Mouse (Mus musculus) cerebellum, adult 11-12 months (tissue): ENCODE measurements around the gene Gm10406.
"Not testable (repeated sequence)": the region's sequence is repeated elsewhere in the genome, so short reads cannot be mapped to it uniquely, and the experiment has no call there.

ENCODE experiments used
- DNase-seq: peaks from one replicate; pipeline ENCODE4 v3.0.0; 2022

Gene Gm10406

DNA sequence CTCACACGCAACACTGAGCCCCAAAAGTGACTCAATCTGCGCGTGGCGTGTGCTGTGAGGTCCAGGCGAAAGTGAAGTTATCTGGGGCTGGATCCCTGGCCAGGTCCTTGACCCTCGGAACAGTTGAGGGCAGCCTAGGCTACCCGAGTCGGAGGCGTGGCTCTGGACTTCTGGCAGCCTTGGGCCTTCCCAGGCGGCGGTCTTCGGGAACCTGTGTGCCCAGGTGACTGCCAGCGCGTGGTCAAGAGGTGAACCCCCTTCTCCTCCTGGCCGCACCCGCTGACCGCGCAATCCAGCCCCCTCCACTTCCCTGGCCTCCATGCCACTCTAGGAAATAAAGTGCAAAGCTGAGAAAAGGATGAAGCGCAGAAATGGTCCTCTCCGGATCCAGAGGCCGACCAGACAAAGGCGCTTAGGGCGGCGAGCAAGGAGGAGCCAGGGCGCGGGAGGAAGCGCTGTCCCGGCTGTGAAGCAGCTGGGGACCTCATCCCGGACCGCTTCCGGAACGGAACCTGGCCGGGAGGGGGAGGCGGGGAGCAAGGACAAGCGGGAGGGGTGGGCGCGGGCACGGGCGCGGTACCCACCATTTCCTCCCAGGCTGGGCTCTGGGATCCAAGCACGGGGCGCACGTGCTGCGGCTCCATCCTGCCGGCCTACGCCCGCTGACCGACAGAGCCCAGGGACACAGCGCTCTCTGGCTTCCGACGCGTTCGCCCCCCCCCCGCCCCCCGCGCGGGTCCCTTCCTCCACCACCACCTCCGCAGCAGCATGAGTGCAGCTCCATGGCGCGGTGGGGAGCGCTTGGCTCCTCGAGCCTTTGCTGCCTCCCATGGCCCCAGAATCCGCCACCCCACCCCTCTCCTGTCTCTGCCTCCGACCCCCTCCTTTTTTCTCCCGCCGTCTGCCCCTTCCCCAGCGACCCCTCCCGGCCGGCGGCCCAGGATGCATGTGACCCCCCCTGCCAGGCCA, at the start of gene Gm10406:
TSS of gene Gm10406 (minus strand) at position 669 of the 969 bp plus-strand sequence.
- DNase-seq, result peak; percentile 1

DNA sequence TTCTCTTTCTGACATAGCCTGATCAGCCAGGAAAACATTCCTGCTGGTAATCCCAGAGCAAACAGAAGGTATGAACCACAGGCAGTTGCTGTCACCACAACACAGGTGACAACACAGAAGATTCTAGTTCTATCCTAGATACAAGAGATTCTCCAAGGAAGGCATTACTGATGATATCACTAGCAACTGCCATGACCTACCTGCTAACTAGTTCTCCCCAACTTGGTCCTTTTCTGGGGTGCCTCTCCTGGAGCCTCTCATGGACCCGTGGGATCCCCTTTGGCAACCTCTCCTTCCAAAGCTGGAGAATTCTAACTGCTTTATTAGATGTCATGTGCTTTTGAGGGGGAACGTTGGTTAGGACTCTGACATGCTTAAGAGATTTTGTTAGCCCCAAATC, 17.6 kb upstream of the Gm10406 start, which contains the start of gene Gm3685:
TSS of gene Gm3685 (minus strand) at position 101 of the 400 bp plus-strand sequence.
- DNase-seq, result not testable (repeated sequence)

DNA sequence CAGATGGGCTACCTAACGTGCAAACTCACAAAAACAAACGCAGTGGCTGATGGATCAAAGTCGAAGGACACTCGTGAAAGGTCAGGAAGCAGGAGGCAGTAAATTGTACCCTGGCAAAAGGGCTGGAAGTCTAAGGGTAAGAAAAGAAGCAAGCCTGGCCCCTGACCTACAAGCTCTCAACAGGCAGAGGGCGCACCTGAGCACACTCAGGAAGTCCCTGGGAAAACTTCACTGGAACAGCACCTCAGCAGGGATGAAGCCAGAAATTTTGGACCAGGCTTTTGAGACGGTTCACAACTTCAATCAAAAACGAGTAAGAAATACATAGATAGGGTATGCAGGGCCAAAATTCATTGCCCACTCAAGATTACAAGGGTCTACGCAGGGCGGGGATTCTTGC, 975 bp downstream of the Gm10406 start:
- peak; percentile 1 for DNase-seq

DNA sequence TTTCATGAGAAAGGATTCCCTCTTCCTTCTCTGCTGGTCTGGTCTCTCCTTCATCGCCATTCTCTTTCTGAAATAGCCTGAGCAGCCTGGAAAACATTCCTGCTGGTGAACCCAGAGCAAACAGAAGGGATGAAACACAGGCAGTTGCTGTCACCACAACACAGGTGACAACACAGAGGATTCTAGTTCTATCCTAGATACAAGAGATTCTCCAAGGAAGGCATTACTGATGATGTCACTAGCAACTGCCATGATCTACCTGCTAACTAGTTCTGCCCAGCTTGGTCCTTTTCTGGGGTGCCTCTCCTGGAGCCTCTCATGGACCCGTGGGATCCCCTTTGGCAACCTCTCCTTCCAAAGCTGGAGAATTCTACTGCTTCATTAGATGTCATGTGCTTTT, 53.5 kb downstream of the Gm10406 start, which contains the start of gene Gm6356:
TSS of gene Gm6356 (minus strand) at position 101 of the 400 bp plus-strand sequence.
- not testable (repeated sequence) for DNase-seq
